Mouse (Mus musculus) C2C12 (cell line): ENCODE data around the gene Sez6l2.

Source experiments
- CEBPB ChIP-seq: IDR thresholded peaks from one replicate; pipeline ENCODE4 v1.6.1; 2011; ENCODE audit warnings: low read depth, mild to moderate bottlenecking, control low read depth, moderate library complexity
- CTCF ChIP-seq: IDR thresholded peaks from one replicate; pipeline ENCODE4 v1.5.1; 2011; ENCODE audit not compliant: control insufficient read depth, insufficient read depth, insufficient read length

- TF ChIP-seq CEBPB (no peak), CTCF (peak; percentile 49)
These were observed 13.4 kb downstream of the Sez6l2 start for GRCm38 (mm10) chr7:126963548-126964286.
